Mouse (Mus musculus) ES-E14 (cell line): Measurements from ENCODE around the gene Il1rl2.

ENCODE experiments used
- MAFK ChIP-seq: IDR thresholded peaks from 2 replicates; pipeline ENCODE4 v1.6.1; 2014; ENCODE audit warnings: mild to moderate bottlenecking, low read depth, low read length, inconsistent platforms; ENCODE audit not compliant: insufficient read depth
- ZNF384 ChIP-seq: IDR thresholded peaks from 2 replicates; pipeline ENCODE4 v1.6.1; 2012; ENCODE audit warnings: low read depth, low read length, inconsistent platforms

DNA sequence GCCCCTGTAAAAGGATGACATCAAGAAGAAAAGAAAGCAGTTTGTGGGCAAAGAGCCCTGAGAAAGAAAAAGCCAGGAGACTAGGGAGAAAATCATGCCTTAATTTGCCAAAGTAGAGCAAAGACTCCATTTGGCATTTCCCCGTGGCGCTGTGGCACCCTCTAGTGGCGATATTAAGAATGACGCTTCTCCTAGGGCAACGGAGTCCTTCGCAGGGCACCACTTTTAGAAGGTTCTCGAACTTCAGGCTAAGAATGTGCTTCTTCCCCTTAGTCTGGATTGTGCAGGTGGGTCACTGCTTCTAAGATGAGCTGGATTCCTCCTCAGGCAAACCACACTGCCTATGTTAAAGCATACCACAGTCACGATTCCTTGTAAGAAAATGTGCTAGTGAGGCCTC, 54.4 kb downstream of the Il1rl2 start:
- TF ChIP-seq MAFK (no peak), ZNF384 (no peak)
